Mouse (Mus musculus): Measurements from ENCODE around the gene Larp6. TPM values are rescaled to one million over a fixed set of nuclear protein-coding genes. Genes with fewer than 3 reads are reported as not detected.

The Larp6 gene
- polyA plus RNA-seq, 1 experiment from 2014 or later, result 1.3 TPM

DNA sequence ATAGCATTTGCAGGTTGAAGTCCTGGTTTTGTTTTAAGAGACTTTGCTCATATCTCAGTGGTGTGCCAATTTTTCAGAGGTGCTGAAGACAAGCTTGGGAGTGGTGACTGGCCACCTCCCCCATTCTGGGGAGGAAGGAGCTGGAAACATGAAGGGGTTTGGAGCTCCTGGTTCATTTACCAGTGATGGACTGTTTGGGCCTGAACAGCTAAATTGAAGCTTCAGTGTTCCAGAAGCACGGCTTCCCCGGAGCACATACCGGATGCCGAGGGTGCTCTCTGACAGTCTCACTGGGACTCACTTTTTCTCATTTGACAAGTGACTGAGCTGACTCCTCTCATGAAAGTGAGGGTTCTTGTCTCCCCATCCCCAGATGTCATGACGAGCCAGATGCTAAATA is 4.2 kb upstream of the Larp6 start:
- Histone ChIP-seq H3K36me3 (ENCODE audit: control insufficient read depth, insufficient read depth, low read length) (no peaks in the 10 kb centered on the region), H3K9me3 (ENCODE audit: control insufficient read depth, low read length) (no peaks in the 10 kb centered on the region), H3K9ac (ENCODE audit: low read length) (no peak overlapping the region), H3K4me2 (ENCODE audit: low read depth, low read length) (no peak overlapping the region), H3K4me3 (ENCODE audit: low read length) (no peak overlapping the region), H3K4me1 (replicated peaks; ENCODE audit: control insufficient read depth, insufficient read depth, low read length) (peaks cover 4% of the 10 kb centered on the region), H3K27me3 (ENCODE audit: control insufficient read depth, insufficient read depth, low read depth, low read length) (no peaks in the 10 kb centered on the region), H3K27ac (ENCODE audit: low read length) (no peak overlapping the region)
- 76% methylated on average over 5 of the region's 5 CpGs for WGBS
- ATAC-seq (ENCODE audit: low read depth), result no peak

DNA sequence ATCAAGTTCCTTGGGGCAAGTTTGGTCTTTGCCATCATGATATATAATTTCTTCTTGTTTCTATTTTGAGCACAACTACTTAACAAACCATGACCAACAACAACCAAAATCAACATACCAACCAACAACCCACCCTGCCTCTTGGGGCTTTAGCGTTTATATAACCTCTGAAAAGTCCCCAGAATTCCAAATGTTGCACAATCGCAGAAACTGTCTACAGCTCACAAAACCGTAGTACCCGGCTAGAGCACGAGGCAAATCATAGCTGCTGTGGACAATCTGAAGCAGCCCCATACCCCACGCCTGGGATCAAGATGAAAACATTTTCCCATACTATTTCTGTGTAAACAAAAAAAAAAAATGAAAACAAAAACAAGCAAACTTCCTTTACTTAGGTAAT is 3.1 kb upstream of the Larp6 start:
- WGBS, result 77% methylated on average over 6 of the region's 6 CpGs
- no peak for ATAC-seq (ENCODE audit: low read depth)
- Histone ChIP-seq H3K27ac (ENCODE audit: low read length) (no peak overlapping the region), H3K9me3 (ENCODE audit: control insufficient read depth, low read length) (no peaks in the 10 kb centered on the region), H3K9ac (ENCODE audit: low read length) (no peak overlapping the region), H3K4me3 (ENCODE audit: low read length) (no peak overlapping the region), H3K4me1 (replicated peaks; ENCODE audit: control insufficient read depth, insufficient read depth, low read length) (peaks cover 4% of the 10 kb centered on the region), H3K36me3 (ENCODE audit: control insufficient read depth, insufficient read depth, low read length) (no peaks in the 10 kb centered on the region), H3K4me2 (ENCODE audit: low read depth, low read length) (no peak overlapping the region), H3K27me3 (ENCODE audit: control insufficient read depth, insufficient read depth, low read depth, low read length) (no peaks in the 10 kb centered on the region)

DNA sequence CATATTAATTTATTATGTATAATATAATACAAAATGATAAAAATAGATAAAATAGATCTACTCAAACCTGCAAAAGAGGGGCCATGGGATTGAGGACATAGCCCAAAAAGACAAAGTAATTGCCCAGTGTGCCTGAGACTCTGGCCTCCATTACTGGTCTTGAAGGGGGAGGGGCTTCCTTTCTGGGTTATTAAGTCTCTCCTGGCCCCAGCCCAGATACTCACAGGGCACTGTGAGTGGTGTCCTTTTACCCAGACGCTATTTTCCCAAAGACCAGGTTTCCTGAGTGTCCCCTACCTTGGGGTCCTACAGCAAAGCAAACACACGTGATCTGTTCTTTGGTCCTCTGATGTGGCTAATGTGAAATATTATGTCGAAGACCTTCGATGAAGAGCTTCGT is 778 bp upstream of the Larp6 start:
- no peak for ATAC-seq (ENCODE audit: low read depth)
- Histone ChIP-seq H3K9me3 (ENCODE audit: control insufficient read depth, low read length) (no peaks in the 10 kb centered on the region), H3K4me3 (ENCODE audit: low read length) (no peak overlapping the region), H3K4me1 (replicated peaks; ENCODE audit: control insufficient read depth, insufficient read depth, low read length) (peaks cover 4% of the 10 kb centered on the region), H3K4me2 (ENCODE audit: low read depth, low read length) (no peak overlapping the region), H3K27me3 (ENCODE audit: control insufficient read depth, insufficient read depth, low read depth, low read length) (no peaks in the 10 kb centered on the region), H3K27ac (ENCODE audit: low read length) (no peak overlapping the region), H3K36me3 (ENCODE audit: control insufficient read depth, insufficient read depth, low read length) (no peaks in the 10 kb centered on the region), H3K9ac (ENCODE audit: low read length) (no peak overlapping the region)
- WGBS, result 73% methylated on average over 5 of the region's 5 CpGs

DNA sequence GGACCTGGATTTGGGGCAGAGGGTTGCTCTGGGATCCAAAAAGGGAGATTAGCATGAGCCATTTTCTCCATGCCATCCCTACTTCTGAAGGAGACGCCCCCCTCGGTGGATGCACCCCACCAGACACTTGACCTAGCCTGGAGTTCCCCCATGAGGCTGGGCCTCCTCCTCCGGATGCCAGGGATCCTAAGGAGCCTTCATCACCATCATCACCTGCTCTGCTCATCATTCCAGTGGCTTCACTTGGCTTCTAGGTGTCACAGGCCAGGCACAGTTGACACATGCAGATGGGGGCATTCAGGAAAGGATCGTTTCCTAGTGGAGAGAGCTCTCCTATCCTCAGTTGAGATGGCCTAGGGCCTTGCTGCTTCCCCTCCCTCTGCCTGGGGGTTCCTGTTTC is 827 bp downstream of the Larp6 start:
- Histone ChIP-seq H3K9ac (ENCODE audit: low read length) (no peak overlapping the region), H3K4me2 (ENCODE audit: low read depth, low read length) (peak overlapping the region; percentile 99)

DNA sequence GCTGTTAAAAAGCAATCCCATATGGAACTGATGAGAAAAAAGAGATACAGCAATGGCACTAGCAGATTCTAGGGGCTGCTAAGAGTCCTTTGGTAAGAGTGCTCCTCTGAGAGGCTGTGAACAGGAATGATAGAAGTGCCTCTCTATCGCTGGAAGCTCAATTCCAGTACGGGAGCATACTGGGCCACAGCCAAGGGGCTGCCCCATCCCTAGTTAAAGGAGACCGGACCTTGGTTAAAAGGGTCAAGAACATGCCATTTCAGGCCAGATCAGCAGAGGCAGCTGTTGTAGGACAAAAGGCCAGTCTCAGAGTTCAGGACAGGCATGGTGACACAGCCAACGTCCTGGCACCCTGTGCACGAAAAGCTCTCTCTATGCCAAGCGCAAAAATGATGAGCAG is 1.4 kb downstream of the Larp6 start:
- no peak for ATAC-seq (ENCODE audit: low read depth)
- no peak overlapping the region for H3K4me2 ChIP-seq (ENCODE audit: low read depth, low read length)
- H3K36me3 ChIP-seq (ENCODE audit: control insufficient read depth, insufficient read depth, low read length), result no peaks in the 10 kb centered on the region

More for the DNA sequence above, 827 bp downstream of the Larp6 start:
- Histone ChIP-seq H3K9me3 (ENCODE audit: control insufficient read depth, low read length) (no peaks in the 10 kb centered on the region), H3K4me3 (ENCODE audit: low read length) (peak overlapping the region; percentile 64), H3K36me3 (ENCODE audit: control insufficient read depth, insufficient read depth, low read length) (no peaks in the 10 kb centered on the region), H3K4me1 (replicated peaks; ENCODE audit: control insufficient read depth, insufficient read depth, low read length) (peaks cover 4% of the 10 kb centered on the region), H3K27ac (ENCODE audit: low read length) (no peak overlapping the region), H3K27me3 (ENCODE audit: control insufficient read depth, insufficient read depth, low read depth, low read length) (no peaks in the 10 kb centered on the region)
- 39% methylated on average over 4 of the region's 4 CpGs for WGBS
- ATAC-seq (ENCODE audit: low read depth), result no peak

DNA sequence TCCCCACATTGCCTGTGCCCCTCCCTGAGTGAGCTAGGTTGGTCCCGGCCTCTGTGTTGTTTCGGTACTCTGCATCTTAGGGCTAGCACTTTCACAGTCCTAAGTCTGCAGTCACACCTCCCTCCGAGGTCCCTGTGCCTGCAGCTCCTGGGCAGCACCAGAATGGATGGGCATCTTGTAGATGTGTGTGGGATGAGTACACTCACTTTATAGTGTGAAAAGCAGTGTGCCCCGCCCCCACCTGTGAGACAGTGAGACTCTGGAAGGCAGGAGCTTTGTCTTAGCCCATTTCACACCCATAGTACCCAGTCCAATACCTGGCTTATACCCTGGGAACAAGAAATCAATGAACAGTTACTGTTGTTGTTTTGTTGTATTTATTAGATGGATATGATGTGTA is 2.5 kb downstream of the Larp6 start:
- no peak overlapping the region for H3K4me2 ChIP-seq (ENCODE audit: low read depth, low read length)
- no peaks in the 10 kb centered on the region for H3K9me3 ChIP-seq (ENCODE audit: control insufficient read depth, low read length)
- WGBS, result 84% methylated on average over 4 of the region's 4 CpGs
- peaks cover 4% of the 10 kb centered on the region for H3K4me1 ChIP-seq (replicated peaks; ENCODE audit: control insufficient read depth, insufficient read depth, low read length)
- no peaks in the 10 kb centered on the region for H3K36me3 ChIP-seq (ENCODE audit: control insufficient read depth, insufficient read depth, low read length)
- ATAC-seq (ENCODE audit: low read depth), result no peak
- no peak overlapping the region for H3K4me3 ChIP-seq (ENCODE audit: low read length)
- no peaks in the 10 kb centered on the region for H3K27me3 ChIP-seq (ENCODE audit: control insufficient read depth, insufficient read depth, low read depth, low read length)
- H3K9ac ChIP-seq (ENCODE audit: low read length), result no peak overlapping the region
- no peak overlapping the region for H3K27ac ChIP-seq (ENCODE audit: low read length)

More for the DNA sequence above, 1.4 kb downstream of the Larp6 start:
- Histone ChIP-seq H3K9me3 (ENCODE audit: control insufficient read depth, low read length) (no peaks in the 10 kb centered on the region), H3K27ac (ENCODE audit: low read length) (no peak overlapping the region), H3K27me3 (ENCODE audit: control insufficient read depth, insufficient read depth, low read depth, low read length) (no peaks in the 10 kb centered on the region), H3K4me3 (ENCODE audit: low read length) (no peak overlapping the region), H3K4me1 (replicated peaks; ENCODE audit: control insufficient read depth, insufficient read depth, low read length) (peaks cover 4% of the 10 kb centered on the region), H3K9ac (ENCODE audit: low read length) (no peak overlapping the region)
- 70% methylated on average over 6 of the region's 6 CpGs for WGBS

DNA sequence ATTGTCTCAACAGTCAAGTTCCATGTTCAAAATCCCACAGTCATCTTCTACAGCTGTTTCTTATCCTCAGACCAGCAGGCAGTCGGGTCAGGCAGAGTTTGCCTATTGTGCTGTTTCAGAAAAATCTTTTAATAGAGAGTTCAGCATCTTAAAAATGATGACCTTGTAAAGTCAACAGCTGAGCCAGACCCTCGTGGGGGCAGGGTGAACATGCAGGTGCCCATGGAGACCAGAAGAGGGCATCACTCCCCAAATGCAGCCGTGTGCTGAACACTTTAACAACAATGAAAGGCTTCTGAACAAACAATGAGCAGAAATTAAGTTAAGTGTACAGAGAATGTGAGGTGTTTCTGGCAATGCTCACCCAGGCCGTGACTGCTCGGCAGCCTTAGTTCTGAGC is 3.0 kb downstream of the Larp6 start:
- Histone ChIP-seq H3K27me3 (ENCODE audit: control insufficient read depth, insufficient read depth, low read depth, low read length) (no peaks in the 10 kb centered on the region), H3K4me1 (replicated peaks; ENCODE audit: control insufficient read depth, insufficient read depth, low read length) (peaks cover 4% of the 10 kb centered on the region), H3K27ac (ENCODE audit: low read length) (no peak overlapping the region), H3K4me3 (ENCODE audit: low read length) (no peak overlapping the region), H3K4me2 (ENCODE audit: low read depth, low read length) (no peak overlapping the region), H3K36me3 (ENCODE audit: control insufficient read depth, insufficient read depth, low read length) (no peaks in the 10 kb centered on the region), H3K9ac (ENCODE audit: low read length) (no peak overlapping the region), H3K9me3 (ENCODE audit: control insufficient read depth, low read length) (no peaks in the 10 kb centered on the region)
- 44% methylated on average over 5 of the region's 5 CpGs for WGBS
- ATAC-seq (ENCODE audit: low read depth), result no peak

DNA sequence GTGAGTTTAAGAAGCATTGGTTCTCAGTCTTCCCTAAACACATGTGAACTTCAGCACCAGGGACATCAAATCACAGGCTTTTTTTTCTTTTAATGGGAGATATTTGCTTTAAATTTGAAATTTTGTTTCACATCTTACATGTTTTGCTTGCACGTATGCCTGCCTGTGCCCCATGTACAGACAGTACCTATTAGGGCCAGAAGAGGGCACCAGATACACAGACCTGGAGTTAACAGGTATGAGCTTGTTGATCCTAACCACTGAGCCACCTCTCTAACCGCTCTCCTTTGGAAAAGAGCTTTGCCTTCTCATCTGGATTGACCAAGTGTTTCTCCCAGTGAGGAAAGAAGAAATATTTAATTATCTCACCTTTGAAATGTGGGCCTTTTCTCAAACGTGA is 5.5 kb downstream of the Larp6 start:
- Histone ChIP-seq H3K9ac (ENCODE audit: low read length) (no peak overlapping the region), H3K27ac (ENCODE audit: low read length) (no peak overlapping the region), H3K9me3 (ENCODE audit: control insufficient read depth, low read length) (no peaks in the 10 kb centered on the region), H3K4me1 (replicated peaks; ENCODE audit: control insufficient read depth, insufficient read depth, low read length) (peaks cover 2% of the 10 kb centered on the region), H3K4me2 (ENCODE audit: low read depth, low read length) (no peak overlapping the region), H3K36me3 (ENCODE audit: control insufficient read depth, insufficient read depth, low read length) (no peaks in the 10 kb centered on the region), H3K27me3 (ENCODE audit: control insufficient read depth, insufficient read depth, low read depth, low read length) (no peaks in the 10 kb centered on the region), H3K4me3 (ENCODE audit: low read length) (no peak overlapping the region)
- no peak for ATAC-seq (ENCODE audit: low read depth)
- 49% methylated on average over 3 of the region's 3 CpGs for WGBS

DNA sequence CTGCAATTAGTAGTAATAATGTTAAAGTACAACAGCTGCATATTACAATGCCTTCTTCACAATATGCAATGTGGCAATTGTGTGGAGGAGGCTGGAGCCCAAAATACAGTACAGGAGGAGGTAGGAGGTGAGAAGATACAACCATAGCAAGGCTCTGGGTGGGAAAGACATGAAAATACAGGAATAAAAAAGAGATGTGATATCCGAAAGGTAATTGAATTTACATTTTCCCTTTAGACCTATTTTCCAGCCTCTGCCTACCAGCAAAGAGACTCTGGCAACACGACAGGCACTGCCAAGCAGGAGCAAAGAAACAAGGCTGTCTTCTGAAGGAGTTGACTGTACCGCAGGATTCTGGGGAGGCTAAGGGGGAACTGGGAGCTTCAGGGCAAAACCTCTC is 6.9 kb downstream of the Larp6 start:
- no peaks in the 10 kb centered on the region for H3K36me3 ChIP-seq (ENCODE audit: control insufficient read depth, insufficient read depth, low read length)
- no peaks in the 10 kb centered on the region for H3K27me3 ChIP-seq (ENCODE audit: control insufficient read depth, insufficient read depth, low read depth, low read length)
- no peak for ATAC-seq (ENCODE audit: low read depth)
- no peak overlapping the region for H3K4me3 ChIP-seq (ENCODE audit: low read length)
- H3K4me1 ChIP-seq (replicated peaks; ENCODE audit: control insufficient read depth, insufficient read depth, low read length), result no peaks in the 10 kb centered on the region
- no peak overlapping the region for H3K9ac ChIP-seq (ENCODE audit: low read length)
- no peak overlapping the region for H3K27ac ChIP-seq (ENCODE audit: low read length)
- no peak overlapping the region for H3K4me2 ChIP-seq (ENCODE audit: low read depth, low read length)
- 79% methylated on average over 3 of the region's 3 CpGs for WGBS
- H3K9me3 ChIP-seq (ENCODE audit: control insufficient read depth, low read length), result no peaks in the 10 kb centered on the region

DNA sequence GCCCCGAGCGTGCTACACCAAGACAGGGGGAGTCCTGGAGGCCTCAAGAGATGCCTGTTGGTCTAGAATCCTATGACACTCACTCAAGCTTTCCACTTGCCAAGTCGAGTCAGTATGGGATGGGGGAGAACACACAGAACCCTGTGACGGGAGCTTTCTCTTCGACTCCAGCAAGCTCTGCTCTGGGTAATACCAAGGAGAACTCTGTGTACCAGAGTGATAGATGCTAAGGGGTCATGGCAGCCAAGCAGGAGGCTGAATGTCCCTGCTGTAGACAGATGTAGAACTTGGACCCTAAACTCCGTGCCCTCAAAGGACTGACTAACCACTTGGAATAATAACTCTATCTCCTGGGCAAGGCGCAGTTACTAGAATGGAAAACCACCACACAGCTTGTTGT is 12.2 kb downstream of the Larp6 start:
- no peak overlapping the region for H3K4me3 ChIP-seq (ENCODE audit: low read length)
- 87% methylated on average over 7 of the region's 7 CpGs for WGBS
- no peak for ATAC-seq (ENCODE audit: low read depth)

More for the DNA sequence above, 12.2 kb downstream of the Larp6 start:
- Histone ChIP-seq H3K27me3 (ENCODE audit: control insufficient read depth, insufficient read depth, low read depth, low read length) (no peaks in the 10 kb centered on the region), H3K9ac (ENCODE audit: low read length) (no peak overlapping the region), H3K4me2 (ENCODE audit: low read depth, low read length) (no peak overlapping the region), H3K9me3 (ENCODE audit: control insufficient read depth, low read length) (no peaks in the 10 kb centered on the region), H3K36me3 (ENCODE audit: control insufficient read depth, insufficient read depth, low read length) (no peaks in the 10 kb centered on the region), H3K27ac (ENCODE audit: low read length) (no peak overlapping the region), H3K4me1 (replicated peaks; ENCODE audit: control insufficient read depth, insufficient read depth, low read length) (no peaks in the 10 kb centered on the region)
